Mouse (Mus musculus): ENCODE results near the gene Tceal3. TPM values are rescaled to one million over a fixed set of nuclear protein-coding genes. Genes with fewer than 3 reads are reported as not detected.
"Not testable (repeated sequence)": the region's sequence is repeated elsewhere in the genome, so short reads cannot be mapped to it uniquely, and the experiment has no call there.

The Tceal3 gene
- total and polyA plus RNA-seq, 3 experiments, result 0.33 to 0.80 (median 0.50) TPM

GRCm38 (mm10) chrX:136606951-136607350 is 16.3 kb downstream of the Tceal3 start:
- no peaks in the 10 kb centered on the region for H3K36me3 ChIP-seq (ENCODE audit: control insufficient read depth, insufficient read depth, low read length)
- H3K27ac ChIP-seq, result no peak overlapping the region
- WGBS, result 63% methylated on average over 4 of the region's 4 CpGs
- no peaks in the 10 kb centered on the region for H3K4me1 ChIP-seq (ENCODE audit: control insufficient read depth, insufficient read depth, low read length)
- no peak overlapping the region for H3K9ac ChIP-seq (ENCODE audit: low read depth, low read length)
- TF ChIP-seq EP300 (IDR thresholded peaks at IDR 0.05; ENCODE audit: insufficient read depth, low read depth, low read length) (no peak), POLR2A (IDR thresholded peaks at IDR 0.05; ENCODE audit: insufficient read depth, low read depth, low read length) (no peak), CTCF (IDR thresholded peaks at IDR 0.05) (no peak)
- DNase-seq, result no peak
- no peaks in the 10 kb centered on the region for H3K27me3 ChIP-seq (ENCODE audit: control insufficient read depth, insufficient read depth, low read length)
- intact Hi-C loops (cut with DNase I), result no loop called here
- no peaks in the 10 kb centered on the region for H3K79me2 ChIP-seq (replicated peaks; ENCODE audit: control insufficient read depth, insufficient read depth, low read length)
- no peak overlapping the region for H3K4me3 ChIP-seq

GRCm38 (mm10) chrX:136607395-136607794 is 16.8 kb downstream of the Tceal3 start:
- TF ChIP-seq CTCF (IDR thresholded peaks at IDR 0.05) (no peak), EP300 (IDR thresholded peaks at IDR 0.05; ENCODE audit: insufficient read depth, low read depth, low read length) (no peak), POLR2A (IDR thresholded peaks at IDR 0.05; ENCODE audit: insufficient read depth, low read depth, low read length) (no peak)
- intact Hi-C loops (cut with DNase I), result no loop called here
- H3K36me3 ChIP-seq (ENCODE audit: control insufficient read depth, insufficient read depth, low read length), result no peaks in the 10 kb centered on the region
- H3K27ac ChIP-seq, result no peak overlapping the region
- WGBS, result 86% methylated on average over 3 of the region's 3 CpGs
- no peak overlapping the region for H3K4me3 ChIP-seq
- DNase-seq, result no peak
- no peaks in the 10 kb centered on the region for H3K79me2 ChIP-seq (replicated peaks; ENCODE audit: control insufficient read depth, insufficient read depth, low read length)
- no peaks in the 10 kb centered on the region for H3K4me1 ChIP-seq (ENCODE audit: control insufficient read depth, insufficient read depth, low read length)
- H3K9ac ChIP-seq (ENCODE audit: low read depth, low read length), result no peak overlapping the region
- H3K27me3 ChIP-seq (ENCODE audit: control insufficient read depth, insufficient read depth, low read length), result no peaks in the 10 kb centered on the region

GRCm38 (mm10) chrX:136611346-136611745 is 20.7 kb downstream of the Tceal3 start:
- no peaks in the 10 kb centered on the region for H3K36me3 ChIP-seq (ENCODE audit: control insufficient read depth, insufficient read depth, low read length)
- WGBS, result 49% methylated on average over 3 of the region's 3 CpGs
- no peaks in the 10 kb centered on the region for H3K27me3 ChIP-seq (ENCODE audit: control insufficient read depth, insufficient read depth, low read length)
- H3K79me2 ChIP-seq (replicated peaks; ENCODE audit: control insufficient read depth, insufficient read depth, low read length), result no peaks in the 10 kb centered on the region
- no peak overlapping the region for H3K4me3 ChIP-seq
- intact Hi-C loops (cut with DNase I), result no loop called here
- no peak for DNase-seq
- no peak overlapping the region for H3K9ac ChIP-seq (ENCODE audit: low read depth, low read length)
- TF ChIP-seq CTCF (IDR thresholded peaks at IDR 0.05) (no peak), EP300 (IDR thresholded peaks at IDR 0.05; ENCODE audit: insufficient read depth, low read depth, low read length) (no peak), POLR2A (IDR thresholded peaks at IDR 0.05; ENCODE audit: insufficient read depth, low read depth, low read length) (no peak)
- no peak overlapping the region for H3K27ac ChIP-seq
- H3K4me1 ChIP-seq (ENCODE audit: control insufficient read depth, insufficient read depth, low read length), result no peaks in the 10 kb centered on the region

- H3K4me3 ChIP-seq; H3K9ac ChIP-seq (ENCODE audit: low read depth, low read length); H3K27me3 ChIP-seq (ENCODE audit: control insufficient read depth, insufficient read depth, low read length); H3K27ac ChIP-seq; DNase-seq; H3K36me3 ChIP-seq (ENCODE audit: control insufficient read depth, insufficient read depth, low read length); intact Hi-C loops (cut with DNase I); H3K4me1 ChIP-seq (ENCODE audit: control insufficient read depth, insufficient read depth, low read length); H3K79me2 ChIP-seq (replicated peaks; ENCODE audit: control insufficient read depth, insufficient read depth, low read length): not testable (repeated sequence)
- whole genome bisulfite sequencing, result 22% methylated on average over 3 of the region's 3 CpGs
Measured at GRCm38 (mm10) chrX:136615889-136616288, 25.2 kb downstream of the Tceal3 start.

- TF ChIP-seq POLR2A (IDR thresholded peaks at IDR 0.05; ENCODE audit: insufficient read depth, low read depth, low read length), result no peak
- TF ChIP-seq CTCF (IDR thresholded peaks at IDR 0.05), result peak; percentile 61
- TF ChIP-seq EP300 (IDR thresholded peaks at IDR 0.05; ENCODE audit: insufficient read depth, low read depth, low read length), result no peak
- no peaks in the 10 kb centered on the region for H3K4me1 ChIP-seq (ENCODE audit: control insufficient read depth, insufficient read depth, low read length)
- WGBS, result 33% methylated on average over 9 of the region's 9 CpGs
- H3K36me3 ChIP-seq (ENCODE audit: control insufficient read depth, insufficient read depth, low read length), result no peaks in the 10 kb centered on the region
- H3K79me2 ChIP-seq (replicated peaks; ENCODE audit: control insufficient read depth, insufficient read depth, low read length), result no peaks in the 10 kb centered on the region
- H3K9ac ChIP-seq (ENCODE audit: low read depth, low read length), result no peak overlapping the region
- H3K27me3 ChIP-seq (ENCODE audit: control insufficient read depth, insufficient read depth, low read length), result no peaks in the 10 kb centered on the region
- H3K4me3 ChIP-seq, result no peak overlapping the region
- no peak overlapping the region for H3K27ac ChIP-seq
- intact Hi-C loops (cut with DNase I), result loop anchor here (5.0 kb wide), 1 partner anchor 197 kb away; the partner anchor contains the start of gene Plp1
- peak in 1 of 2 experiments; percentile 2 for DNase-seq
Measured at GRCm38 (mm10) chrX:136624905-136625569, 34.4 kb downstream of the Tceal3 start.

GRCm38 (mm10) chrX:136625959-136626358 is 35.3 kb downstream of the Tceal3 start:
- TF ChIP-seq CTCF (IDR thresholded peaks at IDR 0.05) (no peak), EP300 (IDR thresholded peaks at IDR 0.05; ENCODE audit: insufficient read depth, low read depth, low read length) (no peak), POLR2A (IDR thresholded peaks at IDR 0.05; ENCODE audit: insufficient read depth, low read depth, low read length) (no peak)
- H3K36me3 ChIP-seq (ENCODE audit: control insufficient read depth, insufficient read depth, low read length), result no peaks in the 10 kb centered on the region
- 60% methylated on average over 4 of the region's 4 CpGs for WGBS
- no peaks in the 10 kb centered on the region for H3K79me2 ChIP-seq (replicated peaks; ENCODE audit: control insufficient read depth, insufficient read depth, low read length)
- intact Hi-C loops (cut with DNase I), result loop anchor here (5.0 kb wide), 1 partner anchor 196 kb away; the partner anchor contains the start of gene Plp1
- no peaks in the 10 kb centered on the region for H3K27me3 ChIP-seq (ENCODE audit: control insufficient read depth, insufficient read depth, low read length)
- H3K4me1 ChIP-seq (ENCODE audit: control insufficient read depth, insufficient read depth, low read length), result no peaks in the 10 kb centered on the region
- H3K27ac ChIP-seq, result no peak overlapping the region
- H3K4me3 ChIP-seq, result no peak overlapping the region
- no peak overlapping the region for H3K9ac ChIP-seq (ENCODE audit: low read depth, low read length)
- no peak for DNase-seq
